ENCODE assay signal across 8 mouse cellular contexts in genomic region chr11:62788935-62789616, GRCm38 (mm10). TPM values are rescaled to one million over a fixed set of nuclear protein-coding genes. Genes with fewer than 3 reads are reported as not detected.
DNase-seq lines count a peak whose midpoint lies in the region; ATAC-seq lines count a peak whose summit lies in the region.

TSS of gene Zfp286 (minus strand) at chr11:62789462.

- no peaks in the 10 kb centered on the region for H3K27me3 ChIP-seq in forebrain, embryonic 11.5 days (ENCODE audit: control insufficient read depth, insufficient read depth, low read length)
- H3K27me3 ChIP-seq in heart, embryonic 15.5 days: no peaks in the 10 kb centered on the region
- H3K27me3 ChIP-seq in liver, embryonic 11.5 days (replicated peaks; ENCODE audit: control insufficient read depth, insufficient read depth, low read length): no peaks in the 10 kb centered on the region

- H3K36me3 ChIP-seq in forebrain, embryonic 11.5 days (ENCODE audit: control insufficient read depth, insufficient read depth, low read length): peaks cover 1% of the 10 kb centered on the region; the same call in 1 of the 2 replicates
- peaks cover 14% of the 10 kb centered on the region for H3K36me3 ChIP-seq in heart, embryonic 15.5 days
- peaks cover 5% of the 10 kb centered on the region for H3K36me3 ChIP-seq in liver, embryonic 11.5 days (ENCODE audit: control insufficient read depth, insufficient read depth, low read length)

- H3K4me2 ChIP-seq in forebrain, embryonic 11.5 days (ENCODE audit: low read depth, low read length, severe bottlenecking): peak within 1 kb of the TSS; percentile 69
- peak within 1 kb of the TSS; percentile 83 for H3K4me2 ChIP-seq in heart, embryonic 15.5 days
- H3K4me2 ChIP-seq in liver, embryonic 11.5 days: peak within 1 kb of the TSS; percentile 67

- H3K4me3 ChIP-seq in brown adipose tissue, adult 24 weeks (ENCODE audit: insufficient read depth, low read depth, low read length): peak within 1 kb of the TSS; percentile 62
- peak within 1 kb of the TSS; percentile 34 for H3K4me3 ChIP-seq in forebrain, embryonic 11.5 days (ENCODE audit: low read depth, low read length)
- peak within 1 kb of the TSS; percentile 68 for H3K4me3 ChIP-seq in heart, embryonic 15.5 days
- peak within 1 kb of the TSS; percentile 52 for H3K4me3 ChIP-seq in liver, embryonic 11.5 days (ENCODE audit: low read depth, low read length)

- 7% methylated on average over 34 of the region's 34 CpGs for WGBS in forebrain, embryonic 11.5 days
- 6% methylated on average over 34 of the region's 34 CpGs for WGBS in heart, embryonic 15.5 days
- WGBS in liver, embryonic 11.5 days: 9% methylated on average over 34 of the region's 34 CpGs

- no peak within 1 kb of the TSS for H3K27ac ChIP-seq in brown adipose tissue, adult 24 weeks (replicated peaks; ENCODE audit: low read depth, low read length)
- no peak within 1 kb of the TSS for H3K27ac ChIP-seq in forebrain, embryonic 11.5 days (ENCODE audit: low read depth, low read length)
- H3K27ac ChIP-seq in heart, embryonic 15.5 days: no peak within 1 kb of the TSS
- H3K27ac ChIP-seq in liver, embryonic 11.5 days (ENCODE audit: low read depth, low read length): no peak within 1 kb of the TSS

- peaks cover 1% of the 10 kb centered on the region; the same call in 1 of the 2 replicates for H3K9me3 ChIP-seq in forebrain, embryonic 11.5 days (ENCODE audit: control insufficient read depth, low read length)
- H3K9me3 ChIP-seq in heart, embryonic 15.5 days (replicated peaks): no peaks in the 10 kb centered on the region
- H3K9me3 ChIP-seq in liver, embryonic 11.5 days (ENCODE audit: control insufficient read depth, low read length): no peaks in the 10 kb centered on the region

- peak; percentile 72 for DNase-seq in 3T3-L1 (ENCODE audit: low read depth, low spot score)
- peak; percentile 96 for DNase-seq in forebrain, embryonic 11.5 days (ENCODE audit: low spot score)
- DNase-seq in kidney, postnatal 10 days: peak; percentile 92
- peak; percentile 82 for DNase-seq in liver, embryonic 11.5 days (ENCODE audit: low spot score)
- DNase-seq in spleen, postnatal 36 days (ENCODE audit: low spot score in 2 of 2): peak; percentile 67 to 74

- peak; percentile 97 for ATAC-seq in forebrain, embryonic 11.5 days (replicated peaks; ENCODE audit: low FRiP score)
- peak; percentile 93 for ATAC-seq in heart, embryonic 15.5 days (replicated peaks; ENCODE audit: insufficient number of reproducible peaks, insufficient read depth, low FRiP score, low read depth)
- ATAC-seq in liver, embryonic 11.5 days (replicated peaks; ENCODE audit: low FRiP score): peak; percentile 81
- ATAC-seq in monocyte, adult 5-6 weeks (replicated peaks; ENCODE audit: insufficient number of reproducible peaks, low FRiP score, low TSS enrichment, poor library complexity, severe bottlenecking): 0 out of 2 replicates have a peak, but pooled peaks have one; percentile 59

- peak within 1 kb of the TSS; percentile 53 for H3K9ac ChIP-seq in forebrain, embryonic 11.5 days (ENCODE audit: low read length)
- peak within 1 kb of the TSS; percentile 57 for H3K9ac ChIP-seq in heart, embryonic 15.5 days
- peak within 1 kb of the TSS; percentile 44 for H3K9ac ChIP-seq in liver, embryonic 11.5 days (ENCODE audit: low read depth, low read length)

- H3K4me1 ChIP-seq in brown adipose tissue, adult 24 weeks (ENCODE audit: control insufficient read depth, insufficient read depth, insufficient read length, low read length): peaks cover 6% of the 10 kb centered on the region
- no peaks in the 10 kb centered on the region for H3K4me1 ChIP-seq in forebrain, embryonic 11.5 days (replicated peaks; ENCODE audit: control insufficient read depth, insufficient read depth, low read length)
- peaks cover 7% of the 10 kb centered on the region for H3K4me1 ChIP-seq in heart, embryonic 15.5 days (replicated peaks)
- no peaks in the 10 kb centered on the region for H3K4me1 ChIP-seq in liver, embryonic 11.5 days (replicated peaks; ENCODE audit: control insufficient read depth, insufficient read depth, low read length)

RNA-seq across cellular contexts. Expression of gene Zfp286, which starts in this region (rescaled TPM):
- polyA plus RNA-seq in brown adipose tissue, adult 24 weeks (2012; ENCODE audit: insufficient read depth, insufficient read length, missing spikeins): 1.1 TPM in 1 of 2 replicates, not detected in the other
- 26.7 and 31.0 TPM in 2 replicates for polyA plus RNA-seq in forebrain, embryonic 11.5 days (2014; fragmentation: Nextera tagmentation; extraction: Ambion mirVana)
- polyA plus RNA-seq in heart, embryonic 15.5 days (2015; fragmentation: Nextera tagmentation; extraction: Ambion mirVana): 9.3 and 10.8 TPM in 2 replicates
- polyA plus RNA-seq in liver, embryonic 11.5 days (2014; fragmentation: Nextera tagmentation; extraction: Ambion mirVana): 8.3 and 8.6 TPM in 2 replicates
- 3.0 TPM in 1 of 3 replicates, not detected in the others for total RNA-seq in monocyte, adult 5-6 weeks (2017)
